Mouse (Mus musculus): ENCODE data around the gene Btg3. TPM values are rescaled to one million over a fixed set of nuclear protein-coding genes. Genes with fewer than 3 reads are reported as not detected.

Gene Btg3
- polyA plus RNA-seq, 1 experiment: 1.2 TPM

DNA sequence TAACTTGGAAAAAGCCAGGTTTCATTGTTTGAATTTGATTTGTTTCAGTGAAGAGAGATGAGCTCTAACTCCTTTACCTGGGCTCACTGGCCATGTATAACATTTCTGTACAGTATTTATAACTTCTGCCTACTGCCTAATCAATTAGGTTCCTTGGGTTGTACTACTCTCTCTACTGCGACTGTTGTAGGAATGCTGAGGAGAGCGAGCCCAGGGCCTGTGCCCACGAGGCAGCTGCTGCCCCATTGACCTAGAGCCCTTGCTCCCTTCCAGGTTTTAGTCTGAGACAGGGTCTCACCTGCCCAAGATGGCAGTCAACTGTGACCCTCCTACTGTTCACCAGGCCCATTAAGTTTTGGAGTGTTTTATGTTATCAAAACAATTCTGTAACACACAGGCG is 15.5 kb downstream of the Btg3 start:
- Histone ChIP-seq H3K27me3 (ENCODE audit: control insufficient read depth) (no peaks in the 10 kb centered on the region), H3K36me3 (ENCODE audit: control insufficient read depth) (peaks cover 67% of the 10 kb centered on the region), H3K9me3 (ENCODE audit: control insufficient read depth, low read length) (no peaks in the 10 kb centered on the region), H3K4me3 (replicated peaks) (no peak overlapping the region), H3K4me1 (ENCODE audit: control insufficient read depth) (no peaks in the 10 kb centered on the region)
- TF ChIP-seq TAL1 (IDR thresholded peaks at IDR 0.05; ENCODE audit: low read length) (no peak), GATA1 (IDR thresholded peaks at IDR 0.05; ENCODE audit: low read length) (no peak)

DNA sequence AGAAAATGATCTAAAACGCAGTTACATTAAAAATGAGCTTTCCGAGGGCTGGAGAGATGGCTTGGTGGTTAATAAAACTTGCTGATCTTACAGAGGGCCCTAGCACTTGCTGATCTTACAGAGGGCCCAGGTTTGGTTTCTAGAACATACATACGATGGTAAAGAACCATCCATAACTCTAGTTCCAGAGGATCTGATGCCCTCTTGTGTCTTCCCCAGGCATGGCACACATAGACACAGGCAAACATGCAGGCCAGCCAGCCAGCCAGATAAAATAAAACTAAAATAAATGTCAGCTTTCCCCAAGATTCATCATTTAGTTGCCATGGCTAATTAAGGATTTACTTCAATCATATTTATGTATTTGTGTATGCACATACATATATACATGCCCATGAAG is 19.2 kb downstream of the Btg3 start:
- TF ChIP-seq TAL1 (IDR thresholded peaks at IDR 0.05; ENCODE audit: low read length) (no peak), GATA1 (IDR thresholded peaks at IDR 0.05; ENCODE audit: low read length) (no peak)
- Histone ChIP-seq H3K9me3 (ENCODE audit: control insufficient read depth, low read length) (no peaks in the 10 kb centered on the region), H3K4me1 (ENCODE audit: control insufficient read depth) (no peaks in the 10 kb centered on the region), H3K27me3 (ENCODE audit: control insufficient read depth) (no peaks in the 10 kb centered on the region), H3K36me3 (ENCODE audit: control insufficient read depth) (peaks cover 38% of the 10 kb centered on the region), H3K4me3 (replicated peaks) (no peak overlapping the region)

DNA sequence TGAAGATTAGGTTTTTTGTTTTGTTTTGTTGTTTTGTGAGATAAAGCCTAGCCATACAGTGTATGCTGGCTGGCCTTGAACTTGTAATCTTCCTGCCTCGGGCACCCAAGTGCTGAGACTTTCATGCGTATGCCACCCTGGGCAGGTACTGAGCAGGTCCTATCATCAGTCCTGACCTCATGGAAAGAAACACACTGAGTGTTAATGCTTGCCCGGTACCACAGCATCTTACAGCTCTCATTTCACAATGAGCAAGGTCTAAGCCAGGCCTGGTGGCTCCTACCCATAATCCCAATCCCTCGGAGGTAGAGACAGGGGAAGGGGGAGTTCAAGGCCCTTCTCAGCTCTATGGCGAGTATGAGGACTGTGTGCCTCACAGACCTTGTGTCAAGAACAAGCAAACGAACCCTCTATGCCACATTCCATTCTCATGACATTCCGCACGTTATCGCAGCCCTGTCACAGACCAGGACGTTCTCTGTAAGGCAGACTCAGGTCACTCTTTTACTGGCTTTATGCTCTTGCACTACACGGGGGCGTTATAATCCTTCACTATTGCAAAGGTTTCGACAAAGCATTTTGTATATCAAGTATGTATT is 29.6 kb downstream of the Btg3 start:
- H3K27me3 ChIP-seq (ENCODE audit: control insufficient read depth): no peaks in the 10 kb centered on the region
- no peaks in the 10 kb centered on the region for H3K9me3 ChIP-seq (ENCODE audit: control insufficient read depth, low read length)
- TF ChIP-seq GATA1 (IDR thresholded peaks at IDR 0.05; ENCODE audit: low read length) (no peak), TAL1 (IDR thresholded peaks at IDR 0.05; ENCODE audit: low read length) (no peak)
- no peak overlapping the region for H3K4me3 ChIP-seq (replicated peaks)
- no peaks in the 10 kb centered on the region for H3K4me1 ChIP-seq (ENCODE audit: control insufficient read depth)
- peaks cover 16% of the 10 kb centered on the region for H3K36me3 ChIP-seq (ENCODE audit: control insufficient read depth)

DNA sequence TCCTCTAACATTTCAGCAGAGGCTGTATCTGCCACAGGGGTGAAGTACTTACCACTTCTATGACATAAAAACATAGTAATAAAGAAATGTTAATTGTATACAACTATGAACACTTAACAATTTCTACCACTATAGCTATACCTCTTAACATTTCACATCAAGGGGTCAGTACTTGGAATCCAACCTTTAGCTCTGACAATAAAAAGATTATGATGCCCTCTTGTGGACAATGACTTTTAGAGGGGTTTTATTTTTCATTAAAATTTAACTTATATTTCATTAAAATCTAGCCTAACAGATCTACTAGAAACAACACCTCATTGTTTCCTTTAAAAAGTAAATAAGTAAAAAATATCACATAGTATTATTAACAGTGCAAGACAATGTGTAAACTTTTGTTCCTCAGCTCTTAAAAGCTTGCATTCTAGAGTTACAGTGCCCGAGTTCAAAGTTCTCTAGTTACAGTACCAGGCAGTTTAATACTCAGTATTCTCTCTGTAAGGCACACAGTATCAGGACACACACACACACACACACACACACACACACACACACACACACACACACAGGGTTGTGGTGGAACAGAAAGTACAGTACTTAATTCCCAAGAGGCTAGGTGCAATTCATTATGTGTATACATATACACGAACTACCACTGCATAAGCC is 30.2 kb downstream of the Btg3 start:
- no peaks in the 10 kb centered on the region for H3K4me1 ChIP-seq (ENCODE audit: control insufficient read depth)
- no peaks in the 10 kb centered on the region for H3K9me3 ChIP-seq (ENCODE audit: control insufficient read depth, low read length)
- H3K36me3 ChIP-seq (ENCODE audit: control insufficient read depth): peaks cover 16% of the 10 kb centered on the region
- H3K27me3 ChIP-seq (ENCODE audit: control insufficient read depth): no peaks in the 10 kb centered on the region
- H3K4me3 ChIP-seq (replicated peaks): no peak overlapping the region
- TF ChIP-seq GATA1 (IDR thresholded peaks at IDR 0.05; ENCODE audit: low read length) (no peak), TAL1 (IDR thresholded peaks at IDR 0.05; ENCODE audit: low read length) (no peak)

DNA sequence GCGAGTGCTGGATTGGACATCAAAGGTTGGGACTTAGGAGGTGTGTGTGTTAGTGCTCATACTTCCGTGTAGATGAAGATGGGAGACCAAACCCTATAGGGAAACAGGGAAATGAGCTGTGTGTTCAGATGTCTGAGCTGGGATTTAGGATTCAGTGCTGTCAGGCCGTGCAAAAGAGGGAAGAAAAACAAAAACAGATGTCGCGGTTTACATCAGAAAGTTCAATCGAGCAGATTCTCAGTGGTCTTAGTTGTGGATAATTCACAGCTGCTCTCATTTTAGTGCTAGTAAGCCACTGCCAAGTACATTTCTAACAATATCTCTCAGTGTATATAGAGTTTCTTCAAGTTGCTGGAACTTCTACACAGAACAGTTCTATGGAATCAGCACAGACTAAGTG is 33.2 kb downstream of the Btg3 start:
- H3K4me1 ChIP-seq (ENCODE audit: control insufficient read depth): no peaks in the 10 kb centered on the region
- no peaks in the 10 kb centered on the region for H3K27me3 ChIP-seq (ENCODE audit: control insufficient read depth)
- peaks cover 9% of the 10 kb centered on the region for H3K36me3 ChIP-seq (ENCODE audit: control insufficient read depth)
- no peaks in the 10 kb centered on the region for H3K9me3 ChIP-seq (ENCODE audit: control insufficient read depth, low read length)
- TF ChIP-seq TAL1 (IDR thresholded peaks at IDR 0.05; ENCODE audit: low read length): no peak
- TF ChIP-seq GATA1 (IDR thresholded peaks at IDR 0.05; ENCODE audit: low read length): no peak
- no peak overlapping the region for H3K4me3 ChIP-seq (replicated peaks)

DNA sequence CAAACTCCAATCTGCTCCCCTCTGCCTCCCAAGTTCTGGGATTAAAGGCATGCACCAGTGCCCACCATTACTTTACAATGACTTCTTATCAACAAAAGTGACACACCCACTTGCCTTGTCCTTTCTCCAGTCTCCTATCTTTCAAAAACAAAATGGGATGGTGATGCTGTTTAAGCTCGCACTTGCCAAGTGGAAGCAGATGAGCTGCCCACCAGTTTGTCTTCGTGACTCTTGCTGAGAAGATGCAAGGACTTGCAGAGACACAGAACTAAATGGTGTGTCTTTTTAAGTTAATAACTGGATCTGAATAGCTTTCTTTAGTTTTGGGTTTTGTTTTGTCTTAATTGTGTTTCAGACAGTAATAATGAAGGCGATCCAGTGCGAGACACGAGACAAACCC is 34.2 kb downstream of the Btg3 start:
- TF ChIP-seq TAL1 (IDR thresholded peaks at IDR 0.05; ENCODE audit: low read length) (no peak), GATA1 (IDR thresholded peaks at IDR 0.05; ENCODE audit: low read length) (no peak)
- no peaks in the 10 kb centered on the region for H3K9me3 ChIP-seq (ENCODE audit: control insufficient read depth, low read length)

DNA sequence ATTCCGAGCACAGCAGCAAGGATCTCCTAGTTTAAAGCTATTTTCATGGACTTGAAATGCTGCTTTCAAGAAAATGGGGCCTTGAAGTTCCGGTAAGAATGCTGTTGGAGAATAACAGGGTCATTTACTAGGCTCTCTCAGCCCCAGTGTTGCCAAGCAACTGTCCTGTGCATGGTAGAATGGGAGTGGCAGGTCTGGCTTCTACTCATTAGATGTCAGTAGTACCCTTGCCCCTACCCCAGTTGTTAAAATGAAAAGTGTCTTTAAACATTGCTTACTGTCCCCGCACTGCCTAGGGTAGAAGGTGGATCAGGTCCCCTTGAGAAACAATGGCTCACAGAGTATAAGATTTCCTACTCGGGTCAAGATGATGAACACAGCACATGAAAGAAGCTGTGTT is 35.6 kb downstream of the Btg3 start:
- no peaks in the 10 kb centered on the region for H3K27me3 ChIP-seq (ENCODE audit: control insufficient read depth)
- H3K9me3 ChIP-seq (ENCODE audit: control insufficient read depth, low read length): no peaks in the 10 kb centered on the region
- no peak for TF ChIP-seq GATA1 (IDR thresholded peaks at IDR 0.05; ENCODE audit: low read length)
- TF ChIP-seq TAL1 (IDR thresholded peaks at IDR 0.05; ENCODE audit: low read length): no peak
- H3K4me3 ChIP-seq (replicated peaks): no peak overlapping the region
- H3K4me1 ChIP-seq (ENCODE audit: control insufficient read depth): no peaks in the 10 kb centered on the region
- peaks cover 2% of the 10 kb centered on the region; the same call in 1 of the 2 replicates for H3K36me3 ChIP-seq (ENCODE audit: control insufficient read depth)

More for the DNA sequence above, 34.2 kb downstream of the Btg3 start:
- Histone ChIP-seq H3K36me3 (ENCODE audit: control insufficient read depth) (peaks cover 6% of the 10 kb centered on the region), H3K27me3 (ENCODE audit: control insufficient read depth) (no peaks in the 10 kb centered on the region), H3K4me1 (ENCODE audit: control insufficient read depth) (no peaks in the 10 kb centered on the region), H3K4me3 (replicated peaks) (no peak overlapping the region)

DNA sequence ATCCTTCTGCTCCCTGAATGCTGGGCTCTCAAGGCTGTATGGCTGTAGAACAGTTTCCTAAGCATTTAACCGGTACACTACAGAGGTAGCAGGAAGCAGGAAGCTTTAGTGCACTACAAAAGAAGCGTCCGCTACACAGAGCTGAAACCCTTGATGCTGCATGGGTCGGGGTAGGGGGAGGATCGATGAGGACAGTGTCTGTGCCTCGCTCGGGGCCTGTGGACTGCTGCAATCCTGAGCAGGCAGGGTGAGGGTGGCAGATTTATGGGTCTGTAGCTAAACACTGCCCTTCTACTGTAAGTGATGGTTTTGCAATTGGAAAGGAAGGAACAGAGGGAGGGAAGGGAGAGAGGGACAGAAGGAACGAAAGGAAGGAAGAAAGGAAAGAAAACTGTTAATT is 39.8 kb downstream of the Btg3 start:
- H3K36me3 ChIP-seq (ENCODE audit: control insufficient read depth): peaks cover 8% of the 10 kb centered on the region; the same call in 1 of the 2 replicates
- TF ChIP-seq TAL1 (IDR thresholded peaks at IDR 0.05; ENCODE audit: low read length): no peak
- TF ChIP-seq GATA1 (IDR thresholded peaks at IDR 0.05; ENCODE audit: low read length): no peak
- no peaks in the 10 kb centered on the region for H3K9me3 ChIP-seq (ENCODE audit: control insufficient read depth, low read length)
- H3K4me1 ChIP-seq (ENCODE audit: control insufficient read depth): no peaks in the 10 kb centered on the region
- no peak overlapping the region for H3K4me3 ChIP-seq (replicated peaks)
- no peaks in the 10 kb centered on the region for H3K27me3 ChIP-seq (ENCODE audit: control insufficient read depth)

DNA sequence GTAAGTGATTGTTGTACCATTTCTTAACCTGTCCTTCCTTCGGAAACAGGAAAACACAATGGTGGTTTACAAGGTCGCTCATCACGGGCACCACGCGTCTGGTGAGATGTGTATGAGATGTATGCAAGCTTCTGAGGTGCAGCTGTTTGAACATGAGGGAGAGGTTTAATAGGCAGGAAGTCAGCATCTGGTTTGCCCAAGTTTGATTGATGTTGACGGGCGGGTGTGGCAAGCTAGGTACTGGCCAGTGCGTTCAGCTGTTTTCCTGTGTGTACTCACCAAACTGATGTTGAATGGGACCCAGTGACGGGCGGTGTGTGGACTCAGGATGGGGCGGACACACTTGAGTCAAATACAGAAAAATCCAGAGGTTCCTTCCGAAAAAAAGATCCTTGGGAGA is 49.0 kb downstream of the Btg3 start:
- Histone ChIP-seq H3K36me3 (ENCODE audit: control insufficient read depth) (peaks cover 3% of the 10 kb centered on the region; the same call in 1 of the 2 replicates), H3K27me3 (ENCODE audit: control insufficient read depth) (no peaks in the 10 kb centered on the region), H3K4me1 (ENCODE audit: control insufficient read depth) (no peaks in the 10 kb centered on the region), H3K4me3 (replicated peaks) (no peak overlapping the region), H3K9me3 (ENCODE audit: control insufficient read depth, low read length) (no peaks in the 10 kb centered on the region)
- TF ChIP-seq GATA1 (IDR thresholded peaks at IDR 0.05; ENCODE audit: low read length) (no peak), TAL1 (IDR thresholded peaks at IDR 0.05; ENCODE audit: low read length) (no peak)
